Mouse (Mus musculus) lung, embryonic 15.5 days (tissue): Measurements from ENCODE around the gene Tssk3. TPM values are rescaled to one million over a fixed set of nuclear protein-coding genes. Genes with fewer than 3 reads are reported as not detected.
"Not testable (repeated sequence)": the region's sequence is repeated elsewhere in the genome, so short reads cannot be mapped to it uniquely, and the experiment has no call there.

Source experiments
- ATAC-seq: fragments of 200-750 bp; cut with Nextera tagmentation; 2 replicates; pipeline ENCODE4 v1.8.0; 2017; ENCODE audit warnings: moderate number of reproducible peaks, borderline replicate concordance; ENCODE audit not compliant: low FRiP score, low TSS enrichment; ENCODE audit errors: extremely low read depth
- H3K27ac ChIP-seq: fragments of 300-500 bp; sonication (generic); 2 replicates; pipeline ENCODE4 v1.5.1; 2015; ENCODE audit warnings: moderate library complexity, mild to moderate bottlenecking, inconsistent platforms
- H3K27me3 ChIP-seq: fragments of 300-500 bp; sonication (generic); 2 replicates; pipeline ENCODE4 v1.6.1; 2015; ENCODE audit warnings: inconsistent platforms
- H3K36me3 ChIP-seq: fragments of 300-500 bp; sonication (generic); 2 replicates; pipeline ENCODE4 v1.6.1; 2015; ENCODE audit warnings: inconsistent platforms
- H3K4me1 ChIP-seq: fragments of 300-500 bp; sonication (generic); 2 replicates; pipeline ENCODE4 v1.6.1; 2015; ENCODE audit warnings: inconsistent platforms
- H3K4me2 ChIP-seq: fragments of 300-500 bp; sonication (generic); 2 replicates; pipeline ENCODE4 v1.6.1; 2015; ENCODE audit warnings: inconsistent platforms, mild to moderate bottlenecking, moderate library complexity
- H3K4me3 ChIP-seq: fragments of 300-500 bp; sonication (generic); 2 replicates; pipeline ENCODE4 v1.5.1; 2015; ENCODE audit warnings: mild to moderate bottlenecking, inconsistent platforms
- H3K9ac ChIP-seq: fragments of 300-500 bp; sonication (generic); 2 replicates; pipeline ENCODE4 v1.6.1; 2015; ENCODE audit warnings: inconsistent platforms
- H3K9me3 ChIP-seq: fragments of 300-500 bp; sonication (generic); 2 replicates; pipeline ENCODE4 v1.6.1; 2016; ENCODE audit warnings: inconsistent platforms
- WGBS: fragments of 180-500 bp; shearing (Covaris S2); methylation state at CpG from one replicate; pipeline ENCODE4 v1.1.7; 2015; 5-methylcytosine and 5-hydroxymethylcytosine counted together
- polyA plus RNA-seq: library from polyadenylated mRNA; unstranded; fragments of >200 nt; fragmentation: Nextera tagmentation; extraction: Ambion mirVana; gene quantifications from 2 replicates; pipeline ENCODE4 v1.2.1, GENCODE M21; 2015

Gene Tssk3
- polyA plus RNA-seq, 1 experiment from 2014 or later = not detected

DNA sequence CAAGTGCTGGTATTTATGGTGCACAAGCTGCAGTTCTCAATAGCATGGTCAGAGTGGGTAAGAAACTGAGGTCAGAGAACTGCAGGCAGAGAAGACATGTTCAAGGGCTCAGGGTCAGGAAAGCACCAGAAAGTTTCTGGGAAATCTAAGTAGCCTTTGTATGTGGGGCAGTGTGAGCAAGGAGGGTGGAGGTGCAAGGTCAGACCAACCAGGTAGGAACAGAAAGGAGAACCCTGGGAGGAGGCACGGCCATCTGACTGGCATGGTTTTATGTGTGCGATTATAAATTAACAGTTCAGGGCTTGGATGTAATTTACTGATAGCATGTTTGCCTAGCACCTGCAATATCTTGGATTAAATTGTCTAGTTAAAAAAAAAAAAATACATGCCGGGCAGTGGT, 31.1 kb downstream of the Tssk3 start:
- Histone ChIP-seq H3K9ac (no peak overlapping the region), H3K9me3 (no peaks in the 10 kb centered on the region), H3K27me3 (no peaks in the 10 kb centered on the region), H3K4me3 (no peak overlapping the region), H3K36me3 (no peaks in the 10 kb centered on the region), H3K27ac (no peak overlapping the region), H3K4me2 (no peak overlapping the region), H3K4me1 (peaks cover 10% of the 10 kb centered on the region)
- no peak for ATAC-seq
- WGBS = 91% methylated on average over 3 of the region's 3 CpGs

DNA sequence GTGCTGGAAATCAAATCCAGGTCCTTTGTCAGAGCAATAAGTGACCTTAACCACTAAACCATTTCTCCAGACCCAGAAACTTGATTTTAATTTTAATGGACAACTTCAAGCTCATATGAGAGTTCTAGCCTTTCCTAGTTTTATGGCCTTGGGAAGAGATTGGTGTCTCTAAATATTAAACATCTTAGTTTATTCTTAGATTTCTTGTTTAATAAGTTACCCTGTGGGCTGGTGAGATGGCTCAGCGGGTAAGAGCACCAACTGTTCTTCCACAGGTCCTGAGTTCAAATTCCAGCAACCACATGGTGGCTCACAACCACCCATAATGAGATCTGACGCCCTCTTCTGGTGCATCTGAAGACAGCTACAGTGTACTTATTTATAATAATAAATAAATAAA, 33.5 kb downstream of the Tssk3 start:
- 72% methylated on average over 2 of the region's 2 CpGs for WGBS
- H3K4me1 ChIP-seq, ATAC-seq, H3K4me2 ChIP-seq, H3K36me3 ChIP-seq, H3K27me3 ChIP-seq, H3K4me3 ChIP-seq, H3K27ac ChIP-seq, H3K9ac ChIP-seq, H3K9me3 ChIP-seq: not testable (repeated sequence)

DNA sequence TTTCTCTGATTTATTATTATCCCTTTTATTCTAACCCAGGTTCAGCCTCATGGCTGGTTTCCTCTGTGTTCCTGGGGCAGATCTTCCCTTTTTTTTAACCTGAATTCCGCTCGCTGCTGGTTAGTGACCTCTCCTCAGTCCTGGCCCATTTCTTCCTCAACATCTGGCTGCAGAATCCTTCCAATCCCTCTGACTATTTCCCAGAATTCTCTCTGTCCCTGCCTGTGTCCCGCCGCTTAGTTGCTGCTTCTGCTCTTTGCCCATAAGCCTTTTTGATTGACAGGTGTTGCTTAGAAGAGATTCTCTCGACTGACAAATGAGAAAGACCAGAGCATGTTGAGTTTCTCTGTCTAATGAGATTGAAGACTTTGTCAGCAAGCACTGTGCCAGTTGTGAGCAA, 34.7 kb downstream of the Tssk3 start:
- no peaks in the 10 kb centered on the region for H3K36me3 ChIP-seq
- no peak overlapping the region for H3K4me2 ChIP-seq
- no peak overlapping the region for H3K9ac ChIP-seq
- WGBS = 55% methylated on average over 5 of the region's 5 CpGs
- H3K9me3 ChIP-seq = no peaks in the 10 kb centered on the region
- H3K27me3 ChIP-seq = no peaks in the 10 kb centered on the region
- no peak for ATAC-seq
- H3K4me3 ChIP-seq = no peak overlapping the region
- no peaks in the 10 kb centered on the region for H3K4me1 ChIP-seq
- no peak overlapping the region for H3K27ac ChIP-seq

DNA sequence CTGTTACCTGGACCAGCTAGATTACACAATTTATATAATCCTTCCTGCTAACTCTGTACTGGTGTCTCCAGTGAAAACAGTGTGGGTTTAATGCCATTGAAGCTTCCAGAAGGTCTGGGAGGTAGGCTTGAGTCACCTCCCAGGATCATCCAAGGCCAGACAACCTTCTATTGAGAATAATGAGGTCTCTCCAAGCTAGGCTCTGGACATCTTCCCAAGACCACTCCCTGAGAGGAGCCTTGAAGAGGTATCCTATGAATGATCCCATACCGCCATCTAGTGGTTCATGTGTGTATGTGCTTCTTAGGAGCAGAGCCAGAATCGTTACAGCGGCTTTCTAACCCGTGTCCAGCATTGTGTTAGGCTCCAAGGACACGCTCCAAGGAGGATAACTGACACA, 35.6 kb downstream of the Tssk3 start:
- Histone ChIP-seq H3K4me2 (no peak overlapping the region), H3K9ac (no peak overlapping the region), H3K9me3 (no peaks in the 10 kb centered on the region), H3K27me3 (no peaks in the 10 kb centered on the region), H3K4me3 (no peak overlapping the region), H3K4me1 (no peaks in the 10 kb centered on the region), H3K36me3 (no peaks in the 10 kb centered on the region), H3K27ac (no peak overlapping the region)
- ATAC-seq = peak; percentile 77
- WGBS = 3% methylated on average over 5 of the region's 5 CpGs

DNA sequence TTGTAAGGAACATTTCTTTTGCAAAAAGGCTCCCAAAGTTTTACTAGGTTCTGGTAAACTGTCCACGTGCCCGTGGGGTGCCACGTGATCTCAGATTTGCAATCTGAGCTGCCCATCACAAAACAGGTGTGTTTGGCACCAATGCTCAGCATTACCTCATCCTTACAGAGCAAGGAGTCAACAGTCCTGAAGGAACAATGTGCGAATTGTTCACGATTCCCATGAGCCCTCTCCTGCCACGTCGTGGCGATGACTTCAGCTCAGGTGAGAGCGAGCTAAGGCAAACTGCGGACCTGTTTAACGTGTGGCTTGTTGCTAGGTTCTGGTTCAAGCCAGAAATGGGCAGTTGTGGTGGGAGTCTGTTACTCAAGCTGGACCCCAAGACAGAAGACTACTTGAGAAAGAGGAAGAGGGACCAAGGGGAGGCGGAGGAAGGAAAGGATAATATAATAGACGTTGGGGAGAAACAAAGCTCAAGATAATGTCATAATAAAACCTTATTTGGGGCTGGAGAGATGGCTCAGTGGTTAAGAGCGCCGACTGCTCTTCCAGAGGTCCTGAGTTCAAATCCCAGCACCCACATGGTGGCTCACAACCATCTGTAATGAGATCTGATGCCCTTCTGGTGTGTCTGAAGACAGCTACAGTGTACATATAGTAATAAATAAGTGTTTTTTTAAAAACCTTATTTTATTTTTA, 39.2 kb downstream of the Tssk3 start:
- WGBS = 62% methylated on average over 15 of the region's 15 CpGs
- peaks cover 11% of the 10 kb centered on the region for H3K4me1 ChIP-seq
- H3K9ac ChIP-seq = no peak overlapping the region
- H3K27me3 ChIP-seq = no peaks in the 10 kb centered on the region
- no peak overlapping the region for H3K4me2 ChIP-seq
- no peak for ATAC-seq
- H3K36me3 ChIP-seq = no peaks in the 10 kb centered on the region
- H3K27ac ChIP-seq = no peak overlapping the region
- H3K4me3 ChIP-seq = no peak overlapping the region
- H3K9me3 ChIP-seq = no peaks in the 10 kb centered on the region

DNA sequence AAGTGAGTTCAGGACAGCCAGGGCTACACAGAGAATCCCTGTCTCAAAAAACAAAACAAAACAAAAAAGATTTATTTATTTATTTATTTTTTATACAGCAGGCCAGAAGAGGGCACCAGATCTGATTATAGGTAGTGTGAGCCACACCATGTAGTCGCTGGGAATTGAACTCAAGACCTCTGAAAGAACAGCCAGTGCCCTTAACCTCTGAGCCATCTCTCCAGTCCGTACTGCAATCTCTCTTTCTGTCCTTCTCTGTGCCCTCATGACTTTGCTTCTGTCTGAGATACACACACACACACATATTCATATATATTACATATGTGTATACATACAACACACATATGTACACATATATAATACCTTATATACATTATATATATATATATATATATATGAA, 40.0 kb downstream of the Tssk3 start:
- Histone ChIP-seq H3K4me1 (peaks cover 11% of the 10 kb centered on the region), H3K27me3 (no peaks in the 10 kb centered on the region), H3K4me2 (no peak overlapping the region), H3K4me3 (no peak overlapping the region), H3K27ac (no peak overlapping the region), H3K9me3 (no peaks in the 10 kb centered on the region), H3K36me3 (no peaks in the 10 kb centered on the region), H3K9ac (no peak overlapping the region)
- no peak for ATAC-seq
- 77% methylated on average over 2 of the region's 2 CpGs for WGBS

DNA sequence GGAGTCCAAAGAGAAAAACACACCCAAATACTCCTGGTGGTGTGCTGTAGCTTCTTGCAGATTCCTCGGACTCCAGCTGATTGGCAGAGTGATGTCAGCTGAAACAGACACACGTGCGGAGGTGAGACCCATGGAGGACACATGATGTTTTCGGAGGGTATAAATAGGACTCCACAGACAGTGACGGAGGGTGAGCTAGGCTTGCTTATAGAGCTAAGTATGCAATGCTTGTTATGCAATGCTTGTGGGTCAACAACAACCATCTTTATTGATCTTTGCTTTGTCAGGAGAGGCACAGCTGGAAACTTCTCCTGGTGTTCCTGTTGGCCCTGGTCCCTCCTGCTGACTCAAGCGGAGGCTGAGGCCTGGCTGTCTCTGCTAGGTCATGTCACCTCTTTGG, 42.1 kb downstream of the Tssk3 start:
- no peak for ATAC-seq
- Histone ChIP-seq H3K9me3 (no peaks in the 10 kb centered on the region), H3K4me1 (peaks cover 11% of the 10 kb centered on the region), H3K9ac (no peak overlapping the region), H3K27ac (no peak overlapping the region), H3K4me3 (no peak overlapping the region), H3K36me3 (no peaks in the 10 kb centered on the region), H3K4me2 (no peak overlapping the region), H3K27me3 (no peaks in the 10 kb centered on the region)
- 74% methylated on average over 6 of the region's 6 CpGs for WGBS

DNA sequence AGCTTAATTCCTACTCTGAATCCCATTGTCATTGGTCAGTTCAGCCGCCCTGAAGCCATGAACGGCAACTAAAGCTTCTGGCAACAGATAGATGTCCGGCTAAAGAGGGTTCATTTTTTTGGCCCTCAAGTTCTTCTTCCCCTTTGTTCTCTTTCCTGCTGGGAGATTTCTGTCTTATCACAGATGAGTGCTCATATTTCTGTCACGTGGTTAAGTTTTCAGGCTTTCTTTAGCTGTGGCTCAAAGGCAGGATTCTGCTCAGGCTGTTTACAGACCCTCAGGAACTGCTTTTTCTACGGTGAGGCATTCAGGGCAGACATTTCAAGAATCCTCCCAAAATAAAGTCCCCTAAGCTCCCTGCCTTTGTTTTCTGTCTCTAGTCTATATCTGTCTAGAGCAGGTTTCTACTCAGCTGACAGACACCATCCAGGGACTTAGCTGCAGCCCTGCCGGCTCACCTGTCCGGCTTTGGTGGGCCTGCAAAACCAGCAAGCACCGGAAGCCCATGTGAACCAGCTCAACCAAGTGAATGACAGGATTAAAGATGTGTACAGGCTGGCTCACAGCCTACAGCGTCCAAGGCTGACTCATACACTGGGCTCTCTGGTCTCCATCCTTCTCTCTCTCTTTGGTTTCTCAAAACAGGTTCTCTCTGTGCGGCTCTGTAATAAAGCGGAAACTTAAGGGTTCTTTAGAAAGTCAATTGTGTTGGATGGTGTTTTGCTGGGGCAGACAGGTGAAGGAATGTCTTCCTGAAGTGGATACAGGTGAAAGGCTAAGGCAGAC, 42.9 kb downstream of the Tssk3 start:
- peaks cover 11% of the 10 kb centered on the region for H3K4me1 ChIP-seq
- no peaks in the 10 kb centered on the region for H3K36me3 ChIP-seq
- 54% methylated on average over 11 of the region's 11 CpGs for WGBS
- H3K9me3 ChIP-seq = no peaks in the 10 kb centered on the region
- no peak for ATAC-seq
- H3K27ac ChIP-seq = 0 out of 2 replicates have a peak overlapping the region, but pooled peaks have one; percentile 19
- H3K27me3 ChIP-seq = no peaks in the 10 kb centered on the region
- no peak overlapping the region for H3K9ac ChIP-seq
- no peak overlapping the region for H3K4me2 ChIP-seq
- no peak overlapping the region for H3K4me3 ChIP-seq

DNA sequence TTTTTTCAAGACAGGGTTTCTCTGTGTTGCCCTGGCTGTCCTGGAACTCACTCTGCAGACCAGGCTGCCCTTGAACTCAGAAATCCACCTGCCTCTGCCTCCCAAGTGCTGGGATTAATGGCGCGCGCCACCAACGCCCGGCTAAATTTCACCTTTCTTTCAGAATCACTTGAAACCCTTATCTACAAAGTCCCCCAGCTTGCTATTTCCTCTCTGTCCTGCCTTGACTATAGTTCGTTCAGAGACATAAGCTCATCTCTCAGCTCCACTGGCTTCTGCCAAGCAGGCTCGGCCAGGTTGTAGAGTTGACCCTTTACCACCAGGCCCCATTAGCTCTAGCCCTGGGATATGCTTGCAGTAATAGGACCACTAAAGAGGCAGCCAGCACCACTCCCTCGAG, 43.5 kb downstream of the Tssk3 start:
- Histone ChIP-seq H3K9me3 (no peaks in the 10 kb centered on the region), H3K27ac (0 out of 2 replicates have a peak overlapping the region, but pooled peaks have one; percentile 19), H3K4me3 (no peak overlapping the region), H3K36me3 (no peaks in the 10 kb centered on the region), H3K4me2 (no peak overlapping the region), H3K9ac (no peak overlapping the region), H3K27me3 (peaks cover 3% of the 10 kb centered on the region), H3K4me1 (peaks cover 11% of the 10 kb centered on the region)
- WGBS = 64% methylated on average over 8 of the region's 8 CpGs
- ATAC-seq = no peak

DNA sequence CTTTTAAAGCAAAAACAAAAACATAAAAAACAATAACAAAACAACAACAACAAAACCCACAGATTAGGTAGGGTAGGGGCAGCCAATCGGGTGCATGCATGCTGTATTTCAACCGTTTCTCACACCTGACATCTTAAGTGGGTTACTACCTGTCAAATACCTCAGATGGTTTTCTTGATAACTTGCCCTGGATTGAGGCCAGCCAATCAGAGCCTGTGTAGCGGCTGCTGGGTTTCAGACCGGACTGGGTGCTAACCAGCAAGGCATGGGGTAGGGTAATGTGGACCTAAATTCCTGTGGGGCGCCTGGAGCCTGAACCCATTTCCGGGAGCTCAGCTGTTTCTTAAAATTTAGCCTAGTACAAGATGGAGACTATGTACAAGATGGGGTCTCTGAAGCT, 49.7 kb downstream of the Tssk3 start:
- no peaks in the 10 kb centered on the region for H3K9me3 ChIP-seq
- peak overlapping the region; percentile 58 for H3K4me2 ChIP-seq
- no peak for ATAC-seq
- no peak overlapping the region for H3K9ac ChIP-seq
- H3K4me3 ChIP-seq = peak overlapping the region; percentile 39; the same call in 1 of the 2 replicates
- peaks cover 3% of the 10 kb centered on the region for H3K4me1 ChIP-seq
- H3K27me3 ChIP-seq = peaks cover 36% of the 10 kb centered on the region
- H3K36me3 ChIP-seq = no peaks in the 10 kb centered on the region
- WGBS = 27% methylated on average over 6 of the region's 6 CpGs
- no peak overlapping the region for H3K27ac ChIP-seq

DNA sequence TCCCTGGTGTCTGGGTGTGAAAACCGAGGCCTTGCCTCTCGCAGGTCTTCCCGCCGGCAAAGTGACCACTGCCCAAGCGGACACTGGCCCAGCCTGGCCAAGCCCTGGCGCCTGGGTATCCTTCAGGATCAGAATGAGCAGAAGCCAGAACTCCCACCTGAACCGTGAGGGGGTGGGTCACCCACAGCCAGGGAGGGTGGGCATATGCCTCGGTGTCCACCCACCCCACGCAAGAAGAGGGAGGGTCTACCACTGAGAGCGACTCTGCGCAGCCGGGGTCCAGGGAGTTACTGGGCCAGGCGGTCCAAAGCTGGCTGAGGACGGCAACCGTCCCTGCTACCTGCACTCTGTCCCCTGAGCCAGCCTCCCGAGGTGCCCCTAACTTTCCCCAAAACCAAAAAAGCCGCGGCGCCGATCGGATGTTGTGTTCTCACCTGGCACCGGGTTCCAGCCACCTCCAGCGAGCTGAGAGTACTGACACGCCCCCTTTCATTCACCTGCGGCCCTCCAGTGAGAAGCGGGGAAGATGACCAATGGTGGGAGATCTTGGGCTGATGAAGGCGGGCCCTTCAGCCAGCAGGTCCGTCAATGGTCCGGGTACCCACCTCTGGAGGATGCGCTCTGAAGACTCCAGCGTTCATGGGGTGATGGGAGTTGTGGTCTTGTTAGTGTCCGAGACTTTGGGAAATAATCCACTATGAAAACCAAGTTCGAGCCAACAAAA, 50.3 kb downstream of the Tssk3 start, which contains the start of gene Zbtb8b:
Zbtb8b (minus strand) TSS at position 514 of the 724 bp plus-strand sequence.
- 3% methylated on average over 33 of the region's 33 CpGs for WGBS
- H3K27me3 ChIP-seq = peaks cover 36% of the 10 kb centered on the region
- H3K9me3 ChIP-seq = no peaks in the 10 kb centered on the region
- peak within 1 kb of the TSS; percentile 39 for H3K4me3 ChIP-seq
- H3K4me1 ChIP-seq = peaks cover 3% of the 10 kb centered on the region
- peak; percentile 76 for ATAC-seq
- H3K36me3 ChIP-seq = no peaks in the 10 kb centered on the region
- 0 out of 2 replicates have a peak within 1 kb of the TSS, but pooled peaks have one; percentile 3 for H3K9ac ChIP-seq
- H3K4me2 ChIP-seq = peak within 1 kb of the TSS; percentile 58
- H3K27ac ChIP-seq = no peak within 1 kb of the TSS
